Mouse (Mus musculus): ENCODE results near the gene Upk1a.
A peak's percentile ranks its signal among the peaks of the same experiment; 100 is the strongest.

Upk1a gene

GRCm38 (mm10) chr7:30579950-30580349 is 32.7 kb downstream of the Upk1a start:
- DNase-seq (ENCODE audit: extremely low spot score, low spot score) = no peak

- no peak for DNase-seq (ENCODE audit: extremely low spot score, low spot score)
Measured at GRCm38 (mm10) chr7:30572969-30573368, 39.7 kb downstream of the Upk1a start.

- DNase-seq (ENCODE audit: extremely low spot score, low spot score) = no peak
Measured at GRCm38 (mm10) chr7:30572389-30572788, 40.3 kb downstream of the Upk1a start.

- DNase-seq (ENCODE audit: extremely low spot score, low spot score) = no peak
Measured at GRCm38 (mm10) chr7:30567555-30567954, 45.1 kb downstream of the Upk1a start.

GRCm38 (mm10) chr7:30566033-30566432 is 46.6 kb downstream of the Upk1a start:
- no peak for DNase-seq (ENCODE audit: extremely low spot score, low spot score)

- DNase-seq (ENCODE audit: extremely low spot score, low spot score) = no peak
Measured at GRCm38 (mm10) chr7:30564970-30565571, 47.6 kb downstream of the Upk1a start, which contains the start of gene Igflr1. Igflr1 (plus strand) TSS chr7:30565427.

GRCm38 (mm10) chr7:30563906-30564280 is 48.8 kb downstream of the Upk1a start:
- DNase-seq (ENCODE audit: extremely low spot score, low spot score) = no peak

GRCm38 (mm10) chr7:30563117-30563905 is 49.3 kb downstream of the Upk1a start, which contains the start of the genes U2af1l4, Gm49396 and Psenen:
U2af1l4 (plus strand) TSS chr7:30563301.
Gm49396 (plus strand) TSS chr7:30563344.
Psenen (minus strand) TSS chr7:30563627.
- DNase-seq (ENCODE audit: extremely low spot score, low spot score) = peak; percentile 94

GRCm38 (mm10) chr7:30562526-30563116 is 50.0 kb downstream of the Upk1a start:
- peak; percentile 48 for DNase-seq (ENCODE audit: extremely low spot score, low spot score)

- no peak for DNase-seq (ENCODE audit: extremely low spot score, low spot score)
Measured at GRCm38 (mm10) chr7:30560296-30560695, 52.4 kb downstream of the Upk1a start.

GRCm38 (mm10) chr7:30559443-30559954 is 53.1 kb downstream of the Upk1a start, which contains the start of gene Lin37:
Lin37 (minus strand) TSS chr7:30559838.
- peak; percentile 88 for DNase-seq (ENCODE audit: extremely low spot score, low spot score)

- DNase-seq (ENCODE audit: extremely low spot score, low spot score) = no peak
Measured at GRCm38 (mm10) chr7:30558656-30559442, 53.8 kb downstream of the Upk1a start.

- DNase-seq (ENCODE audit: extremely low spot score, low spot score) = no peak
Measured at GRCm38 (mm10) chr7:30557901-30558514, 54.6 kb downstream of the Upk1a start.

- no peak for DNase-seq (ENCODE audit: extremely low spot score, low spot score)
Measured at GRCm38 (mm10) chr7:30556894-30557536, 55.6 kb downstream of the Upk1a start.

GRCm38 (mm10) chr7:30553810-30554584 is 58.6 kb downstream of the Upk1a start:
- DNase-seq (ENCODE audit: extremely low spot score, low spot score) = no peak

Measured in neural tube, embryonic 10.5 days (tissue).